ENCODE assay signal across 9 mouse cellular contexts in genomic region chr5:122894007-122894637, GRCm38 (mm10). TPM values are rescaled to one million over a fixed set of nuclear protein-coding genes. Genes with fewer than 3 reads are reported as not detected.
A peak's percentile ranks its signal among the peaks of the same experiment; 100 is the strongest.
DNase-seq lines count a peak whose midpoint lies in the region; ATAC-seq and TF ChIP-seq lines count a peak whose summit lies in the region.
"Had no signal": no experiment of that assay in that cellular context is flagged by ENCODE, and none has a peak within 500 bp of the region (broad histone marks: within the 10 kb centered on the region; RNA-seq: fewer than 3 reads in every experiment).

No protein-coding gene starts in this region.

- intact Hi-C loops in heart, postnatal 36 days (cut with DNase I): no loop called here

- no peak overlapping the region; the same call in 1 of the 2 replicates for H3K27ac ChIP-seq in kidney, embryonic 15.5 days
- H3K27ac ChIP-seq in small intestine, adult 2 months (ENCODE audit: insufficient read depth, low read depth, low read length): no peak overlapping the region

- no peak for TF ChIP-seq POLR2A in small intestine, adult 2 months (IDR thresholded peaks at IDR 0.05; ENCODE audit: low read depth, low read length)

- no peaks in the 10 kb centered on the region for H3K9me3 ChIP-seq in kidney, embryonic 15.5 days (replicated peaks)
- H3K9me3 ChIP-seq: midbrain, embryonic 12.5 days had no signal

- peak; percentile 70 for DNase-seq in kidney, adult 9 months
- DNase-seq in MN1 (ENCODE audit: low spot score): peak; percentile 15
- DNase-seq in c-Kit-positive CD71-positive TER-119-negative erythroid progenitor cells, embryonic 14.5 days (ENCODE audit: low read depth): peak; percentile 66
- DNase-seq in heart, postnatal 36 days: peak; percentile 46 to 73
- peak; percentile 37 to 58 for DNase-seq in lung, adult 18-20 months
- no peak for DNase-seq in urinary bladder, postnatal 25 days (ENCODE audit: low spot score)

- peak; percentile 72; the same call in 1 of the 2 replicates for TF ChIP-seq CTCF in small intestine, adult 2 months (IDR thresholded peaks at IDR 0.05; ENCODE audit: extremely low read depth, insufficient read length, insufficient replicate concordance, low read depth, low read length)

- no peak overlapping the region for H3K4me3 ChIP-seq in kidney, embryonic 15.5 days (replicated peaks)
- no peak overlapping the region for H3K4me3 ChIP-seq in small intestine, adult 2 months (ENCODE audit: low read depth, low read length)
- H3K4me3 ChIP-seq: midbrain, embryonic 12.5 days had no signal

- peaks cover 44% of the 10 kb centered on the region for H3K4me1 ChIP-seq in kidney, embryonic 15.5 days
- H3K4me1 ChIP-seq in small intestine, adult 2 months (ENCODE audit: control insufficient read depth, insufficient read depth, insufficient read length, low read length): no peaks in the 10 kb centered on the region

- H3K4me2 ChIP-seq in kidney, embryonic 15.5 days: no peak overlapping the region
- H3K4me2 ChIP-seq: midbrain, embryonic 12.5 days had no signal

- ATAC-seq in kidney, embryonic 15.5 days (replicated peaks; ENCODE audit: low FRiP score): no peak

- no peaks in the 10 kb centered on the region; the same call in 1 of the 2 replicates for H3K36me3 ChIP-seq in kidney, embryonic 15.5 days
- no peaks in the 10 kb centered on the region for H3K36me3 ChIP-seq in small intestine, adult 2 months (ENCODE audit: control insufficient read depth, insufficient read depth, low read length)
- H3K36me3 ChIP-seq: midbrain, embryonic 12.5 days had no signal

- no peaks in the 10 kb centered on the region for H3K27me3 ChIP-seq in kidney, embryonic 15.5 days
- no peaks in the 10 kb centered on the region for H3K27me3 ChIP-seq in small intestine, adult 2 months (ENCODE audit: control insufficient read depth, insufficient read depth, low read length)
- H3K27me3 ChIP-seq: midbrain, embryonic 12.5 days had no signal

- H3K9ac ChIP-seq in kidney, embryonic 15.5 days: no peak overlapping the region
- H3K9ac ChIP-seq: midbrain, embryonic 12.5 days had no signal

- 88% methylated on average over 5 of the region's 5 CpGs for WGBS in kidney, embryonic 15.5 days
- 86% methylated on average over 5 of the region's 5 CpGs for WGBS in small intestine, adult 2 months

RNA-seq across cellular contexts. Expression of gene Rnf34, which starts 44.3 kb away (rescaled TPM):
- 32.3 and 34.2 TPM in 2 replicates for polyA plus RNA-seq in kidney, embryonic 15.5 days (2015; fragmentation: Nextera tagmentation; extraction: Ambion mirVana)
- total RNA-seq in heart, postnatal 36 days (2021): 10 to 100 TPM; 25.6 to 30.1 TPM
- 3.0 and 3.7 TPM in 2 replicates for polyA plus RNA-seq in small intestine, adult 2 months (2012; rRNA removed)
